Mouse (Mus musculus) CH12.LX (cell line): ENCODE results near the gene Pde5a.

ENCODE experiments used
- CHD1 ChIP-seq: IDR thresholded peaks from 2 replicates; pipeline ENCODE4 v1.6.1; 2012; ENCODE audit warnings: low read depth, low read length, improper control_type of control experiment, inconsistent platforms
- CTCF ChIP-seq, 2 experiments: IDR thresholded peaks in 1 of 2; conservative IDR thresholded peaks in 1 of 2; 2 replicates each; pipeline ENCODE4 v1.5.1; 2011 to 2012; ENCODE audit warnings: low read depth in 2 of 2, low read length in 2 of 2, improper control_type of control experiment in 1 of 2, inconsistent platforms in 1 of 2, mild to moderate bottlenecking in 1 of 2, moderate library complexity in 1 of 2
- EP300 ChIP-seq: IDR thresholded peaks from 2 replicates; pipeline ENCODE4 v1.6.1; 2011; ENCODE audit warnings: low read length, improper control_type of control experiment
- HCFC1 ChIP-seq: IDR thresholded peaks from 2 replicates; pipeline ENCODE4 v1.6.1; 2012; ENCODE audit warnings: low read depth, mild to moderate bottlenecking, inconsistent platforms, low read length, improper control_type of control experiment
- IRF4 ChIP-seq: IDR thresholded peaks from 2 replicates; pipeline ENCODE4 v1.6.1; 2014; ENCODE audit warnings: low read depth, mild to moderate bottlenecking, inconsistent platforms, low read length, improper control_type of control experiment
- KAT2A ChIP-seq: IDR thresholded peaks from 2 replicates; pipeline ENCODE4 v1.6.1; 2012; ENCODE audit warnings: low read length, improper control_type of control experiment, inconsistent platforms; ENCODE audit not compliant: insufficient replicate concordance
- MAX ChIP-seq: IDR thresholded peaks from 2 replicates; pipeline ENCODE4 v1.6.1; 2011; ENCODE audit warnings: low read length, improper control_type of control experiment
- POLR2A ChIP-seq: IDR thresholded peaks from 2 replicates; pipeline ENCODE4 v1.6.1; 2011; ENCODE audit warnings: low read depth, mild to moderate bottlenecking, improper control_type of control experiment, low read length
- POLR2AphosphoS2 ChIP-seq: IDR thresholded peaks from 2 replicates; pipeline ENCODE4 v1.6.1; 2011; ENCODE audit warnings: low read depth, low read length, improper control_type of control experiment
- SMC3 ChIP-seq: IDR thresholded peaks from 2 replicates; pipeline ENCODE4 v1.6.1; 2011; ENCODE audit warnings: low read depth, low read length, improper control_type of control experiment
- TCF12 ChIP-seq: IDR thresholded peaks from 2 replicates; pipeline ENCODE4 v1.6.1; 2014; ENCODE audit warnings: low read depth, mild to moderate bottlenecking, inconsistent platforms, low read length, improper control_type of control experiment
- ZKSCAN1 ChIP-seq: IDR thresholded peaks from 2 replicates; pipeline ENCODE4 v1.6.1; 2012; ENCODE audit warnings: low read depth, inconsistent platforms, low read length, improper control_type of control experiment, borderline replicate concordance
- ZNF384 ChIP-seq: IDR thresholded peaks from 2 replicates; pipeline ENCODE4 v1.6.1; 2012; ENCODE audit warnings: low read depth, low read length, improper control_type of control experiment, inconsistent platforms

- TF ChIP-seq SMC3, result no peak
- no peak for TF ChIP-seq CTCF (conservative IDR thresholded peaks at IDR 0.05 in 1 of 2, IDR thresholded peaks at IDR 0.05 in 1 of 2; ENCODE audit: low read depth in 2 of 2, low read length in 2 of 2)
- no peak for TF ChIP-seq IRF4
- TF ChIP-seq EP300, result no peak
- no peak for TF ChIP-seq POLR2AphosphoS2
- TF ChIP-seq ZNF384, result no peak
- no peak for TF ChIP-seq KAT2A
- TF ChIP-seq POLR2A, result no peak
- no peak for TF ChIP-seq ZKSCAN1
- no peak for TF ChIP-seq MAX
- no peak for TF ChIP-seq CHD1
- TF ChIP-seq TCF12, result no peak
- no peak for TF ChIP-seq HCFC1
Measured at GRCm38 (mm10) chr3:122801436-122802221, 72.9 kb downstream of the Pde5a start.
